In genomic region chr13:3610118-3610794, GRCm38 (mm10) we compare ENCODE assay signal across 8 mouse cellular contexts. TPM values are rescaled to one million over a fixed set of nuclear protein-coding genes. Genes with fewer than 3 reads are reported as not detected.
DNase-seq lines count a peak whose midpoint lies in the region; ATAC-seq lines count a peak whose summit lies in the region.

No protein-coding gene starts in this region.

- intact Hi-C loops in heart, postnatal 25 days (cut with DNase I), result loop anchor here (2.0 to 5.0 kb wide), 2 partner anchors 25 to 73 kb away; partner anchors contain the start of genes Asb13 and Gdi2

- no peaks in the 10 kb centered on the region for H3K36me3 ChIP-seq in macrophage (ENCODE audit: inconsistent target)

- peaks cover 52% of the 10 kb centered on the region for H3K79me2 ChIP-seq in macrophage (ENCODE audit: inconsistent target)

- peak overlapping the region; percentile 95 for H3K4me3 ChIP-seq in macrophage (ENCODE audit: inconsistent target)

- under 1% methylated on average over 45 of the region's 50 CpGs for WGBS in macrophage (ENCODE audit: missing documents)

- H3K27ac ChIP-seq in macrophage, result peak overlapping the region; percentile 29

- DNase-seq in embryo, embryonic 10 days (ENCODE audit: low spot score), result peak; percentile 47
- no peak for DNase-seq in embryo, embryonic 9.5 days (ENCODE audit: extremely low spot score)
- peak; percentile 59 for DNase-seq in adipocyte (ENCODE audit: low spot score)
- DNase-seq in heart, postnatal 25 days (ENCODE audit: low spot score), result peak; percentile 7
- DNase-seq in kidney, postnatal 36 days, result peak; percentile 18 to 51
- DNase-seq in spleen, adult 12 weeks (ENCODE audit: low spot score), result peak; percentile 42

- peak; percentile 27 for ATAC-seq in erythroid progenitor cell, adult 5-6 weeks (replicated peaks; ENCODE audit: low FRiP score, poor library complexity, severe bottlenecking)

RNA-seq across cellular contexts. Expression of gene Fam208b, which starts 0.7 kb away (rescaled TPM):
- 21.6 and 53.7 TPM in 2 replicates for total RNA-seq in erythroid progenitor cell, adult 5-6 weeks (2015; ENCODE audit: low replicate concordance)
- total RNA-seq in erythroid progenitor cell, adult 5-6 weeks (2017; ENCODE audit: low replicate concordance), result 16.7 and 23.0 TPM in 2 replicates
- 10 to 100 TPM; 11.1 to 13.1 TPM for total RNA-seq in heart, postnatal 25 days (2021)
- 100 to 1,000 TPM in 19 of 26 experiments, 10 to 100 TPM in 7; 47.5 to 459 (median 133) TPM for total RNA-seq in macrophage (2018; cell fraction: chromatin; rRNA removed)
- 10 to 100 TPM in 12 of 26 experiments, 1 to 10 TPM in 14; 6.2 to 20.0 (median 9.7) TPM for total RNA-seq in macrophage (2018; cell fraction: cytosol; rRNA removed)
- total RNA-seq in macrophage (2018; cell fraction: nucleus; rRNA removed), result 100 to 1,000 TPM in 7 of 26 experiments, 10 to 100 TPM in 19; 27.5 to 336 (median 89.4) TPM
- polyA plus RNA-seq in macrophage (2018), result 5.7 to 11.3 TPM (median 9.6 TPM) in 3 replicates

RNA-seq across cellular contexts. Expression of gene Asb13, which starts 23.6 kb away (rescaled TPM):
- total RNA-seq in erythroid progenitor cell, adult 5-6 weeks (2015; ENCODE audit: low replicate concordance), result 1.8 and 6.7 TPM in 2 replicates
- total RNA-seq in erythroid progenitor cell, adult 5-6 weeks (2017; ENCODE audit: low replicate concordance), result 0.39 and 6.2 TPM in 2 replicates
- 1 to 10 TPM; 7.0 to 9.6 TPM for total RNA-seq in heart, postnatal 25 days (2021)
- total RNA-seq in macrophage (2018; cell fraction: chromatin; rRNA removed), result 10 to 100 TPM in 23 of 26 experiments, 1 to 10 TPM in 3; 6.5 to 72.2 (median 26.7) TPM
- total RNA-seq in macrophage (2018; cell fraction: cytosol; rRNA removed), result 10 to 100 TPM in 7 of 26 experiments, 1 to 10 TPM in 19; 3.2 to 12.2 (median 6.8) TPM
- total RNA-seq in macrophage (2018; cell fraction: nucleus; rRNA removed), result 10 to 100 TPM in 23 of 26 experiments, 1 to 10 TPM in 3; 5.4 to 69.8 (median 22.6) TPM
- 5.1 to 11.6 TPM (median 7.3 TPM) in 3 replicates for polyA plus RNA-seq in macrophage (2018)
